Mouse (Mus musculus) thymus, adult 2 months (tissue): ENCODE data around the gene Hibadh. TPM values are rescaled to one million over a fixed set of nuclear protein-coding genes. Genes with fewer than 3 reads are reported as not detected.

Experiments used
- DNase-seq: peaks from one replicate; pipeline ENCODE4 v3.0.0; 2021
- H3K27ac ChIP-seq: fragments of 200-500 bp; 2 replicates; pipeline ENCODE4 v1.5.1; 2012; ENCODE audit warnings: low read length, control low read depth; ENCODE audit not compliant: control insufficient read depth, insufficient read depth
- H3K27me3 ChIP-seq: fragments of 200-500 bp; 2 replicates; pipeline ENCODE4 v1.6.1; 2012; ENCODE audit warnings: mild to moderate bottlenecking, low read length, moderate library complexity, mixed read lengths; ENCODE audit not compliant: control insufficient read depth, insufficient read depth
- H3K36me3 ChIP-seq: fragments of 200-500 bp; 2 replicates; pipeline ENCODE4 v1.6.1; 2012; ENCODE audit warnings: mild to moderate bottlenecking, low read length, moderate library complexity; ENCODE audit not compliant: control insufficient read depth, insufficient read depth
- H3K4me1 ChIP-seq: fragments of 200-500 bp; replicated peaks from 2 replicates; pipeline ENCODE4 v1.6.1; 2012; ENCODE audit warnings: low read length; ENCODE audit not compliant: control insufficient read depth, insufficient read depth
- H3K4me3 ChIP-seq: fragments of 200-500 bp; 2 replicates; pipeline ENCODE4 v1.5.1; 2012; ENCODE audit warnings: mild to moderate bottlenecking, low read length, control low read depth, moderate library complexity; ENCODE audit not compliant: control insufficient read depth, insufficient read depth
- CTCF ChIP-seq: fragments of 200-500 bp; IDR thresholded peaks from 2 replicates; pipeline ENCODE4 v1.5.1; 2012; ENCODE audit warnings: mild to moderate bottlenecking, control low read depth, low read length, moderate library complexity, borderline replicate concordance; ENCODE audit not compliant: control insufficient read depth, poor library complexity, insufficient read depth; ENCODE audit errors: extremely low read depth
- POLR2A ChIP-seq: fragments of 200-500 bp; IDR thresholded peaks from 2 replicates; pipeline ENCODE4 v1.6.1; 2012; ENCODE audit warnings: mild to moderate bottlenecking, low read length, control low read depth, moderate library complexity; ENCODE audit not compliant: control insufficient read depth, poor library complexity, insufficient read depth; ENCODE audit errors: extremely low read depth
- WGBS: fragments of 180-500 bp; shearing (Covaris S2); methylation state at CpG from one replicate; pipeline ENCODE4 v1.1.7; 2018; 5-methylcytosine and 5-hydroxymethylcytosine counted together
- polyA plus RNA-seq: library from polyadenylated mRNA; depleted of rRNA; stranded (reverse); fragments of >200 nt; gene quantifications from 2 replicates; pipeline ENCODE4 v1.2.3, GENCODE M21; 2012

Hibadh gene
- polyA plus RNA-seq, 1 experiment: 66.5 TPM

- WGBS: 97% methylated on average over 7 of the region's 7 CpGs
- no peak overlapping the region for H3K27ac ChIP-seq
These were observed 38.2 kb downstream of the Hibadh start for GRCm38 (mm10) chr6:52601706-52602642.

GRCm38 (mm10) chr6:52601117-52601516 lies 39.1 kb downstream of the Hibadh start:
- DNase-seq: peak; percentile 49
- Histone ChIP-seq H3K27ac (no peak overlapping the region), H3K4me3 (no peak overlapping the region), H3K36me3 (no peaks in the 10 kb centered on the region), H3K27me3 (no peaks in the 10 kb centered on the region), H3K4me1 (no peaks in the 10 kb centered on the region; the same call in 1 of the 2 replicates)
- TF ChIP-seq CTCF (no peak), POLR2A (no peak)
- 57% methylated on average over 4 of the region's 4 CpGs for WGBS

More at GRCm38 (mm10) chr6:52601706-52602642, 38.2 kb downstream of the Hibadh start:
- Histone ChIP-seq H3K27me3 (no peaks in the 10 kb centered on the region), H3K36me3 (no peaks in the 10 kb centered on the region), H3K4me3 (no peak overlapping the region), H3K4me1 (no peaks in the 10 kb centered on the region; the same call in 1 of the 2 replicates)
- TF ChIP-seq CTCF: no peak
- no peak for DNase-seq

- H3K36me3 ChIP-seq: no peaks in the 10 kb centered on the region
- H3K27me3 ChIP-seq: no peaks in the 10 kb centered on the region
- DNase-seq: no peak
- no peak overlapping the region for H3K27ac ChIP-seq
- H3K4me3 ChIP-seq: no peak overlapping the region
- TF ChIP-seq CTCF (no peak), POLR2A (no peak)
- WGBS: 100% methylated on average over 1 of the region's 1 CpGs
- no peaks in the 10 kb centered on the region for H3K4me1 ChIP-seq
These were observed 45.4 kb downstream of the Hibadh start for GRCm38 (mm10) chr6:52594752-52595151.

- Histone ChIP-seq H3K4me3 (no peak overlapping the region), H3K27me3 (no peaks in the 10 kb centered on the region), H3K4me1 (no peaks in the 10 kb centered on the region), H3K27ac (no peak overlapping the region), H3K36me3 (no peaks in the 10 kb centered on the region)
- no peak for TF ChIP-seq POLR2A
- no peak for TF ChIP-seq CTCF
- no peak for DNase-seq
These were observed 53.6 kb downstream of the Hibadh start for GRCm38 (mm10) chr6:52586564-52586963.

- Histone ChIP-seq H3K4me1 (no peaks in the 10 kb centered on the region), H3K27ac (no peak overlapping the region), H3K27me3 (no peaks in the 10 kb centered on the region), H3K36me3 (no peaks in the 10 kb centered on the region), H3K4me3 (no peak overlapping the region)
- TF ChIP-seq CTCF (no peak), POLR2A (no peak)
- DNase-seq: no peak
- WGBS: 92% methylated on average over 8 of the region's 8 CpGs
These were observed 55.8 kb downstream of the Hibadh start for GRCm38 (mm10) chr6:52584383-52584782.

GRCm38 (mm10) chr6:52581081-52581480 lies 59.1 kb downstream of the Hibadh start:
- 97% methylated on average over 4 of the region's 4 CpGs for WGBS
- Histone ChIP-seq H3K4me3 (no peak overlapping the region), H3K36me3 (no peaks in the 10 kb centered on the region), H3K4me1 (no peaks in the 10 kb centered on the region; the same call in 1 of the 2 replicates), H3K27me3 (no peaks in the 10 kb centered on the region), H3K27ac (no peak overlapping the region)
- no peak for DNase-seq
- TF ChIP-seq POLR2A (no peak), CTCF (no peak)
